Mouse (Mus musculus) urinary bladder, postnatal 36 days (tissue): ENCODE results near the gene Brap.
"Not testable (repeated sequence)": the region's sequence is repeated elsewhere in the genome, so short reads cannot be mapped to it uniquely, and the experiment has no call there.

Experiments
- DNase-seq, 2 experiments: peaks; one replicate each; pipeline ENCODE4 v3.0.0; 2022; ENCODE audit warnings: low spot score in 2 of 2, mixed read lengths in 1 of 2

Gene Brap

DNA sequence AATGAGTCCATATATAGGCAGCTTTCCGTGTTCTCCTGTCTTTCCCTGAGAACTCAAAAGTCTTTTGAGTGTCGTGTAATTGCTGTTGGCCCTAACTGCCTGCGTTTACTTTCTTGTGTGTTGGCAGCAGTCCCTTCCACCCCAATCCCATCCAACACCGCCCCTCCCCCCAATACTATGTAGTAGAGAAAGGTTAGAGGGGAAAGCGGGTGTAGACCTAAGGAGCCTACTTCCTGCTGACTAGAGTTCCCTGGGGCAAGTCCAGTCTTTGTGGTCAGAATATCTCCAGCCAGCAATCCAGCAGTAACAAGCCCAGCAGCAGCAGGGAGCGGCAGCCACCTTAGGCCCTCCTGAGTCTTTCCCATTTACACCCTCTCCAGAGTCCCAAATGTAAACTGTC, 8.0 kb downstream of the Brap start:
- DNase-seq: no peak

DNA sequence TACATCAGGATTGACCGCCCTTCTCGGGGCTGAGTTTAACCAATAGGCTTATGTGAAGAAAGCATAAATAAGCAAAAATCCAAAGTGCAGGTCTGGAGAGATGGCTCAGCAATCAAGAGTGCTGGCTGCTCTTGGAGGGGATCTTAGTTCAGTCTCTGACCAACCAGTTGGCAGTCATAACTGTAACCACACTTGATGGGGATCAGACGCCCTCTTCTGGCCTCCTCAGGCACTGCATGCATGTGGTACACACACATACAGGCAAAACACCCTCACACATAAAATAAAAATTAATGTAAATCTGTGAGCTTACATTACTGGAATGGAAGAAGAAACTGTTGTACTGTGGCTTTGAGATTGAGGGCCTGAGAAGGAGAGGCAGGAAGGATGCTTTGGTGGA, 10.0 kb downstream of the Brap start:
- DNase-seq: no peak

DNA sequence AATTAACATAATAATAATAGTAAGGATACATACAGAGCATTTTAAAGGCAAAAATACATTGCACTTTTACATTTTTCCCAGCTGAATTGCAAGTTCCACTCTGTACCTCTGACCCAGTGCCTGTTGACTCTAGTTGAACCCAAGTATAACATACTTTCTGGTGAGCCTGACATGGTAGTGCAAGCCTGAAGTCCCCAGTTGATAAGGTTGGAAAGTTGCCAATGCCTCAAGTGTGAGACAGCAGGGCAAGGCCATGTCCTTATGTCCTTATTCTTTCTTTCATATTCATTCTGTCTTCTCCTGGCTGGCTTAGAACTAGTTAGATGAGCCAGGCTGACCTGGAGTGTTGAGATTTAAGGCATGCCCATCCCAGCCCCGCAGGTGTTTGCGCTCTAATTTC, 21.9 kb downstream of the Brap start:
- no peak for DNase-seq

DNA sequence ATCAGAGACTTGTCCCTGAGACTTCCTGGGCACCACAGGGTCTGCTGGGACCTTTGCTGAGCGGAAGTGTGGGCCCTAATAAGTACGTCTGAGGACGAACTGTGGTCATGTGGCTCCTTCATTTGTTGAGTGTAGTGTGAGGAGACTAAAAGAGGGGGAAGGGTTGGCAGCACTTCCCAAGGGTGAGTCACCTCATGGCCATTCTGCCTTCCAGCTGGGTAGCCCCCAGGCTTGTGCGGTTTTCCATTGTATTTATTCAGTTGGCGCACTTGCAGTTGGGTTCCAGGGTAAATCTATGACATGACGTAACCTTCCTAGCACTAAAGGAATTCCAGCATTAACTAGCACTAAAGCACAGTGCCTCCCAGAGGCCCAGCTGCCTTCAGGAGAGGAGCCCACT, 25.1 kb downstream of the Brap start:
- no peak for DNase-seq

DNA sequence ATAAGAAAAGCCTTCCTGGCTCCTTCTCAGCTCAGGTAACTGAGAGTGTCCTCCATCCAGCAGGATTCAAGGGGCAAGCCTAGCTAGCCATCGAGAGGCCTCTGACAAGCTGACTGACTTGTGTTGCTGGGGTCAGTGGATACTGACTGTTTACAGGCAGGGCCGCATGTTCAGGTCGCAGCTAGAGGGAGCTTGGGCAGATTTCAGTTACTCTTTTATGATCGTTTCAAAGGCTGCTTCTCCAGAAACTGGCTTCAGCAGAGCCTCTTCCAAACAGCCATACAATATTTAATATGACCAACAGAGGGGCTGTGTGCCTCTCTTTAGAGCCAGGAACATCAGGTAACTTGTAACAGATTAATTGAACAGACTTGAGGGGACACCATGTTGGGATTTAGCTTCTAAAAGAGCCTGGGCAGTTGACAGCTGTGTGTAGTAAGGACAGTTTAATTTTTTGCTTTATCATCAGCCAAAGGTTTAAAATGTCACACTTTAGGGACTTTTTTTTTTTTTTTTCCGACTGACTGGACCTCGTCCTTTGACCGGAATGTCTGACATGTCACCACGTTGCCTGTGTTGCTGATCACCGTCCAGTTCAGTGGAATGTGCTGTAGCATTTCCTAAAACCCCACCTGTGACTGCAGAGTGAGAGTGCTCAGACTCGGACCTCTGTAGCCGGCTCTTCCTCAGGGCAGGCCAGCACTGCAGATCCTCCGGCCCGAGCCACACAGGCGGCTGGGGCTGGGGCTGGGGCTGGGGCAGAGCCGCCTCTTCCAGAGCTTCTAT, 25.9 kb downstream of the Brap start:
- no peak for DNase-seq

DNA sequence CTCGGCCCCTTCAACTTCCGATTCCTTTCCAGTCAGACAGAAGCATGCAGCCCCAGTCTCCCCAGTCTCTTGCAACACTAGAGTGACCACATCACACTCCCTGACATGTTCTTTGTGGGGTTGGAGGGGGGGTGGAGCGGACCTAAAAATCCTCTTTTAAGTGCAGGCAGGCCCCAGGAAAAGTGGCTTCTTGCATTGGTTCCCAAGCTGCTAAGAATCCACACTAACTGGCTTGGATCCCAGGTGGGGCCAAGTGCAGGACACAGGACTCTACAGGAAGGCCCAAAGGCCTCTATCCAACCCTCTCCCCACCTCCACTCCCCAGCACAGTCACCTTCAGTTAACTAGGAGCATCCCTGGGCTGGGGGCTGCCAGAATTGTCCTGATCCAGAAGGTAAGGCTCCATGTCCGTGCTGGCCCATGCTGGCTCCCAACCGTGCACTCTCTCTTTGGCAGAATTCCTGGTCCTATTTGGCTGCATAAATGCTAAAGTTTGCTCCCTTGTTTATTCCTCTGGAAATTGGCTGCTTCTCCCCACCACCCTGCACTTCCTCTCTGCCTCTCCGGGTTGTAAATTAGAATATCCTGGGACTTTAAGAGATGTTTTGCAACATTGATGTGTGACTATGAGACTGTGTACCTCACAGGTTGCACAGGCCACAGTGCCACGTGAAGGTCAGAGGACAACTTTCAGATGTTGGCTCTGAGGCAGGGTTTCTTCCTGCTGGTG, 30.3 kb downstream of the Brap start:
- peak; percentile 9 to 44 for DNase-seq

DNA sequence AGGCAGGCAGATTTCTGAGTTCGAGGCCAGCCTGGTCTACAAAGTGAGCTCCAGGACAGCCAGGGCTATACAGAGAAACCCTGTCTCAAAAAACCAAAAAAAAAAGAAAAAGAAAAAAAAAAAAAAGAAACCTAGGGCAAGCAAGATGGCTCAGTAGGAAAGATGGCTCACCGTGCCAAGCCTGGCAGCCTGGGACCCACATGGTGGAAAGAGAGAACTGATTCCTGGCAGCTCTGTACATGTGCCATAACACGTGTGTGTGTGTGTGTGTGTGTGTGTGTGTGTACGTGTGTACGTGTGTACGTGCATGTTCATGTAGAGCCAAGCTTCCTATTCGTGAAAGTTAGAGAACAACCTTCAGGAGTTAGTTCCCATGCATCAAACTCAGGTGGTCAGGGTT, 31.1 kb downstream of the Brap start:
- DNase-seq: not testable (repeated sequence)

DNA sequence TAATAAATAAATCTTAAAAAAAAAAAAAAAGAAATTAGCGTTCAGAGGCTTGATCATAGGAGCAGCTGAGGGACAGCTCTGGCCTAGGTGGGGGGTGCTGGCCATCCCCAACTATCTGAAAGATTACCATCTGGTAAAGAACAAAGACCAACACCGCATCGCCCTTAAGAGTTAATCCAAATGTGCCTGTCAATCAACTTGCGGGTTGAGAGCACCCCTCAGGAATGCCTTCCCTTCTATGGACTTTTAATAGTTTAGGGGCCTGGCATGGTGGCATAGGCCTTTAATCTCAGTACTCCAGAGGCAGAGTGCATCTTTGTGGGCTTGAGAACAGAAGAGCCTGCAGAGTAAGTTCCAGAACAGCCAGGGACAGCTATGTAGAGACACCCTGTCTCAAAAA, 32.5 kb downstream of the Brap start:
- DNase-seq: no peak

DNA sequence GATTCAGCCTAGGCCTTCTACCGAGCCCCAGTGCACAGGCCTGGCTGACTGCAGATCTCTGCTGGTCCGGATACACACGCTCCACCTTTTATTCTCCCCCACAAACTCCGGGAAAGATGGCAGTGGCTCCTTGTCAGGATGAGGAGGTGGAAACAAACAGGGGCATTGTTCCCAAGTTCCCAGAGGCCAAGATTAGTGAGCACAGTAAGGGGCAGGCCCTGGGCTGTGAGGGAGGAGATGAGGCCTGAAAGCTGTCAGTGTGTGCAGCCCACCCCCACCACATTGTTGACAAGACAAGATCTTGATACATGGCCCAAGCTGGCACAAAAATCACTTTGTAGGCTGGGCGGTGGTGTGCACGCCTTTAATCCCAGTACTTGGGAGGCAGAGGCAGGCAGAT, 36.4 kb downstream of the Brap start:
- DNase-seq: no peak

DNA sequence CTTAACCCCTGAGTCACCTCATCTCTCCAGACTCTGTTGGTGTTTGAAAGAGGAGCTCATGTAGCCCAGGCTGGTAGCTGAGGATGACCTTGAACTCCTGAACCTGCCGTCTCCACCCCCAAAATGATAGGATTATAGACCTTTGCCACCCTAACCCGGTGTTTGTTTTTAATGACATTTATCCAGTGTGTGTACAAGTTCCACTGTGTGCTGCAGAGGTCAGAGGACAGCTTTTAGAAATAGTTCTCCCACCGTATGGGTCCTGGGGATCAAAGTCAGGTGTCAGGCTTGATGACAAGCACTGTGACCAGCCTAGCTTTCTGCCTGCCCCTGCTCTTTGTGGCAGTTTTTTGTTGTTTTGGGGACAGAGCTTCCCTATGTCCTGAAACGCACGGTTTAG, 39.5 kb downstream of the Brap start:
- DNase-seq: no peak

DNA sequence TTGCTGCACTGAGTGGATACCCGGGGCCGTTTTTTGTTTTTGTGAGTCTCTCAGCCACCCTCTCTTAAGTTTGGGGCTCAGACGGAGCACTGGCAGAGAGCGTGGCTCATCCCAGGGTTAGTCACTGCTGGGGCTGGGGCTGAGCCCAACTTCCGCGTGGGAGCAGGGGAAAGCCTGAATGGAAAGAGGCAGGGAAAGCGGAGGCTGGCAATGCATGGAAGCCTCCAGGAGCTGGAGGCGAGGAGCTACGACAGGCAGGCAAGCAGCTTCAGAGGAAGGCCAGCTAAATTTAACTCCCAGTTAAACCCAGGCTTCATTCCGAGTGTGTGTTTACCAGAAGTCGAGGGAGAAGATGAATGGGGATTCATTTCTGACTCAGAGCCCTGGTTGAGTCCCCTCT, 40.1 kb downstream of the Brap start:
- DNase-seq: peak; percentile 22 to 38

DNA sequence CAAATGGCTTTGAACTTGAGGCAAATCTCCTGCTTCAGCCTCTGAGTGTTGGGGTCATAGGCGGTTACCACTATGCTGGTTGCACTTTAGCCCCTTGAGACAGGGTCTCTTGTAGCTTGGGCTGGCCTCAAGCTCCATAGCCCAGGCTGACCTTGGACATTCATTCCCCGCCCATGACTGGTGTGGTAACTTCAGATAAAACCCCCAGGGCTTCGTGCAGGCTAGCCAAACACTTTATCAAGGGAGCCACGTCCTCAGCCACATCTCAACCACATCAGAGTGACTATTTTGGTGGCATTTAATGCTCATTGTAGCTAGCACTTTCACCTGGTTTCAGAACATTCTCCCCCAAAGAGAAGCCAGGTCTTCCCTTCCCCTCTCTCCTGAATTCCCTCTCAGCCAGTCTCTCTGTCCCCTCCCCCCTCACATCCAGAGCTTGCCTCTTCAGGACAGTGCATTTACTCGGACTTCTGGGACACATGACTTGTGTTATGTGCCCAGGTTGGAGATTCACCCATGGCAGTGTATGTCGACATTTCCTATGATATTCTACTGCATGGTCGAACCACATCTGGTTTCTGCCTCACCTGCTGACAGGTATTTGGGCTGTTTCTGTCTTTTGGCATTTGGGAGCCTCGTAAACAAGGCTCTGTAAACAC, 40.9 kb downstream of the Brap start:
- DNase-seq: no peak

DNA sequence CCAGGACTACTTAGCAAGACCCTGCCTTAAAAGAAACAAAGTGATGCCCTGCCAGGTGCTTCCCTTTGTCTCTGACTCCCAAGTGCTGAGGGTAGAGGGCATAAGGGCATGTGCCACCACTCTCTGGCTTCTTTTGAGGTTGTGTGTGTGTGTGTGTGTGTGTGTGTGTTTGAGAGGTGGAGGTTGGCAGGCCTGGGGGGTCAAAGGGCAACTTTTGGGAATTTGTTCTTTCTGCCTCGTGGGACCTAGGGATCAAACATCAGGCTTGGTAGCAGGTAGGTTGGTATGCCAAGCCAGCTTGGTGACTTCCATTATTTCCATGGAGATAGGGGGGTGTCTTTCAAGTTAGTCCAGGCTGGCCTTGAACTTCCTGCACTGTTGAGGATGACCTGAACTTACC, 43.0 kb downstream of the Brap start:
- DNase-seq: no peak

DNA sequence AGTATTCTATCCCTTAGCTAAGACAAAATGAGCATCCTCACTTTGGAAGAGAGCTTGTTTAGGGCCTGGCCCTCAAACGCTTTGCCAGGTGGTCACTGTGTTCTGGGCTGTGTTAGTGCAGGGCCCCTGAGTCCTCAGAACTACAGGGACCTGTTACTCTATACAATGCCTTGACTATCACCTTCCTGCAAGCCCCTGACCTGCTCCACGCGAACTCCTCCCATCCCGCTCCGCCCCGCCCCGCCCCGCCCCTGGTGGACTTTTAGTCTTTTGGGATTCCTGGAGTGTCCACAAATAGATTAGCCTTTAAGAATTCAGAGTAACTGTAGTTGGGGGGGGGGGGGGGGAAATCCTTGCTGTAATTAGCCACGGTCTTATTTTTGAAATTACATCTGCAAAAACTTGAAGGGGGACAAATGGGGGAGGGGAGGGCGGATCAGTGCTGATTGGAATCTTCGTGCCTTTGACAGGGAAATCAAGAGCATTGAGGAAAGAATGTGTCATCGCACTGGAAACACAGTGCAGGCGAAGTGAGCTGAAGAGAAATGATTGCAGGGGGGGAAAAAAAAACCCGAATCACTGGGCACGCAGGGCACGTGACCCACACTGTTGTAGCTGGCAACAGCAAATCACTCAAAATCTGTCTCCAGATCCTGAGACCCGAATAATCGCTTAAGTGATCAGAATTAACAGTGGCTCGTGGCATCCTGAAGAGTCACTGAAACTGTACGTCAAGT, 44.3 kb downstream of the Brap start:
- DNase-seq: no peak

DNA sequence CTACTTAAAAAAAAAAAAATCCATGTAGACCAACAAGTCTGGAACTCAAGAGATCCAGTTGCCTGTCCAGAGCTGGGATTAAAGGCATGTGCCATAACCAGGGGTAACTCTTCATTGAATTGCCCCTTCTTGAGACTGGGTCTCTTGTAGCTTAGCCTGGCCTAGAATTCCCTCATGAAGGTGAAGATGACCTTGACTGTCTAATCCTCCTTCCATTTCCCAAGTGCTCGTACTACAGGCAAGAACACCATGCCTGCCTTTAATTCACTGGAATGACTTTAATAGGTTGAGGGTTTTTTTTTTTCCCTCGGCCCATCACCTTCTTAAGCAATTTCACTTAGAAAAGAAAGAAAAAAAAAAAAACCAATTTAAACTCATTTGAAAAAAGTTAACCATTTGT, 50.0 kb downstream of the Brap start:
- DNase-seq: no peak

DNA sequence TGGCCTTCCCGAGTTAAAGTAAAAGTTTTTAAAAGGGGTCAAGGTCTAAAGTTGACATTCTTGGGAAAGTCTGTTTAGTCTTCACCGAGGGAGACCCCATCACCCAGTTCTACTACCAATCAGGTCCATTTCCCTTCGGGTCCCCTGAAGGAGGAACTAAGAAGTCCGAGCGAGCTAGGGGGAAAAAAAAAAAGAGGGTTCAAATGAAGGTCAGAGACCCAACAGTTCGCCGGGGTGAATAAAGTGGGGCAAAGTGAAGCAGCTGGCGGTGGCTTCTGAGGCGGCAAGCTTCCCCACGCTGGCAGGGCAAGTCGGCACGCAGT, 50.4 kb downstream of the Brap start:
- DNase-seq: no peak

DNA sequence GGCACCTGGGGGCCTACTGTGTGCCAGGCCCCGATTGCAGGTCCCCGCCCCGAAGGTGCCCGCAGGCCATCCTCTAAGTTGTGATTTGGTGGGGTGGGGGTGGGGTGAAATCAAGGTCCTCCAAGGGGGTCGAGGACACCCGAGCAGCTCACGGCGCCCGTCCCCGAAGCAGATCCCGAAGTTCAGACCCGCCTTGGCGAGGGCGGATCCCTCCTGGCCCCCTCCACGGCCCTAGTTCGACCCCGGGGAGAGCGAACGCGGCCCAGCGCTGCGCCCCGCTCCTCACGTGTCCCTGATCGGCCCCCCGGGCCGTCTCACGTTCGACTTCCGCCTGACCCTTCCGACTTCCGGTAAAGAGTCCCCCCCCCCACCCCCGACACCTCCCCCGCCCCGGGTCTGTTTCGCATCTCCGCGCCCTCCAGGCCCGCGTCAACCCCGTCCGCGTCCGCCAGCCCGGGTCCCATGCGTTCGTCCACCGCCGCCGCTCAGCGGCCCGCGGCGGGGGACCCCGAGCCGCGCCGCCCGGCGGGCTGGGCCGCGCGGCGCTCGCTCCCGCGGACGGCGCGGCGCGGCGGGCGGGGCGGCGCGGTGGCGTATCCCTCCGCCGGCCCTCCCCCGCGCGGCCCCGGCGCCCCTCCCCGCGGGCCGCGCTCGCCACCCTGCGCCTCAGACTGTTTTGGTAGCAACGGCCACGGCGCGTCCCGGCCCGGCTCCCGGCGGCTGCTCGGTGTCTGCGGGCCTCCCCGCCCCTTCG, 51.0 kb downstream of the Brap start, which contains the start of gene Atxn2:
Gene Atxn2 (plus strand): TSS at position 164 of the 754 bp plus-strand sequence.
- DNase-seq: peak; percentile 71 to 79

DNA sequence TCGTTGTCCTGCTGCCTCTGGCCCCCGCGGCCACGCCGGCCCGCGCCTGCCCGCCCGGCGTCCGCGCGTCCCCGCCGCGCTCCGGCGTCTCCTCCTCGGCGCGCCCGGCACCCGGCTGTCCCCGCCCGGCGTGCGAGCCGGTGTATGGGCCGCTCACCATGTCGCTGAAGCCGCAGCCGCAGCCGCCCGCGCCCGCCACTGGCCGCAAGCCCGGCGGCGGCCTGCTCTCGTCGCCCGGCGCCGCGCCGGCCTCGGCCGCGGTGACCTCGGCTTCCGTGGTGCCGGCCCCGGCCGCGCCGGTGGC, 51.5 kb downstream of the Brap start:
- DNase-seq: no peak

DNA sequence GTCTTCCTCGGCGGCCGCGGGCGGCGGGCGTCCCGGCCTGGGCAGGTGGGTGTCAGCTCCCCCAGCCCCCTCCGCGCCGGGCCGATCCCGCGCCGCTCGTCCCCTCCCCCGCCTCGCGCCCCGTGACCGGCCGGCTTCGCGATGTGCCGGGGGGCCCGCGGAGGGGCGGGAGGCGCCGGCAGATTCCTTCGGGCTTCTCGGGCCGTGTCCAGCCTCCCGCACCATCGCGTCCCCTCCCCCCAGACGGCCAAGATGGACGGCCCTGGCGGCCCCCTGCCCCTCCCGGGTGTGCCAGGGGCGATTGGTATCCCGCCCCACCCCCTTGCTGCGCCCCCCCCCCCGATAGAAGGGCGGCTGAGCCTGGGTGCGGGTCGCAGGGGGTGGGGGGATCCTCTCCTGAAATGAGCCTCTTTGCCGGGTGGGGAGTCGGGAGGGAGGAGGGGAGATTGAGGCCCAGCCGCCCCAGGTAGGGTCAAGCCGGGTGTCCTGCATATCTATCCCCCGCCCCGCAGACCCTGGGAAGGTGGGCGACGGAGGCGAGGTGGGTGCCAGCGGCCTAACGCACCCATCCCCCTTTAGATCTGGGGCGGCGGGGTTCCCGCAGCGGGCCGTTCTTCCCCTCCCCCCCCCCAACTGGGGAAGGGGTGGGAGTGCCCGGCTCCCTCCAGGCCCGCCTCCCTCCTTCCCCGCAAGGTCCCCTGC, 52.0 kb downstream of the Brap start:
- DNase-seq: peak; percentile 13 to 31

DNA sequence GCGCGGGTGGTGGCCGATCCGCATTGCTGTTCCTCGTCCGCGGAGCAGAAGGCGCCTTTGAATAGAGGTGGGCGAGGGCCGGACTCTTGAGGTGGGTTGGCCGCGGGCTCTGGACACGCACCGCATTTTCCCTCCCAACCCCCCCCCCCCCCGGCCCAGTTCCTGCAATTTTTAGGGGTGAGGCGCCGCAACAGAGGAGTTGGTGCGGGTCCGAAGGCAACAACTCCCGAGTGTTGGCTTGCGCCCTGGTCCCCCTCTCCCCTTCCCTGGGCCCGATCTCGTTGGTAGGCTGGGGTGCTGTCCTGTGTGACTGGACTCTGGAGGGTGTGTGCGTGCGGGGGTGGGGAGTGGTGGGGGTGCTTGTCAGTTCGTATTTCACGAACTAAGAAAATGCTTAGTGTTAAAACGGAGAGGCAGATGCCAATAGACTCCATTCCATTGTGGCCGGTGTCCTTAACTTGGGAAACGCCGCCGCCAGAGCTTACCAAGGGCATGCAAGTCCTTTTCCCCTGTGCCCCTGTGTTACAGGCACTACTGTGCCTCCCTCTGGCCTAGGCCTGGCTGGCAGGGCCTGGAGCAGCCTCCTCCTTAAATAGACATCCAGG, 52.7 kb downstream of the Brap start:
- DNase-seq: peak in 1 of 2 experiments; percentile 41

DNA sequence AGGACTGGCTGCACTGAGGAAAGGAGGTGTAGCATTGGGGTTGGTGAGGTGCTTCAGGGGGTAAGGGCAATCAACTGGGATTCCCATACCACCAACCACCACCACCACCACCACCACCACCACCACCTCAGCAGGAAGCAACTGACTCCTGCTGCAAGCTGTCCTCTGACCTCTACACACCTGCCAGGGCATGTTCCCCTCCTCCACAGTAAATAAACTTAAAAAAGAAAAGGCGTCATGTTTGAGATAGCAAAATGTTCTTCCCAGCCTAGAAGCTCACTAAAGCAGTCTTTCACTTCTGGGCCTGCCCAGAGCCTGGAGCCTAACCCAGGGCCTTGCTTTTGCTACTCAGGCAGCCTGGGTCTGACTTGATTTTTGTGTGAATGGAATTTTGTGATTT, 54.0 kb downstream of the Brap start:
- no peak for DNase-seq
